Mouse (Mus musculus): ENCODE measurements around the gene Mrpl54.

GRCm38 (mm10) chr10:81268643-81269412 lies 2.1 kb upstream of the Mrpl54 start:
- TF ChIP-seq CTCF (IDR thresholded peaks at IDR 0.05; ENCODE audit: borderline replicate concordance, control insufficient read depth, extremely low read depth, insufficient read depth, low read length, poor library complexity) (no peak), POLR2A (IDR thresholded peaks at IDR 0.05; ENCODE audit: control insufficient read depth, extremely low read depth, insufficient read depth, low read length, poor library complexity) (no peak)

Measured in thymus, adult 2 months (tissue).